Mouse (Mus musculus) kidney, adult 11 months (tissue): Measurements from ENCODE around the gene Aifm1.
"Not testable (repeated sequence)": the region's sequence is repeated elsewhere in the genome, so short reads cannot be mapped to it uniquely, and the experiment has no call there.

Experiments used
- DNase-seq: peaks from one replicate; pipeline ENCODE4 v3.0.0; 2022

The Aifm1 gene

DNA sequence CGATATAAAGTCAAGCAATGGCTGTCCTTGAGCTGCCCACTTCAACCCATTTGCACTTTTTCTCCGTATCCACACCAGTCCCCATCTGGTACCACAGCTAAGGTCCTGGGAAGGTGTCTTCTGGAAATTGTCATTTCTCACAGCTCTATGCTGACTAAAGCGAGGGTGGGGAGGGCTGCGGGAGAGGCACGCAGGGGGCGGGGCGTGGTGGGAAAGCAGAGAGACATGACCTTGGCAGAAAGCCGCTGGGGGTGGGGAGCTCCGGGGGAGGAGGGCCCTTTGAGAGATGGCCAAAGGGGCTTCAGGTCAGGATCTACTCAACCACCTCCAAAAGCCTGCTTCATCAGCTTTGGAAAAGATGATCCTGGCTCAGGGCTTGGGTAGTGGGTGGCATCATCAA, 58.3 kb downstream of the Aifm1 start:
- no peak for DNase-seq

DNA sequence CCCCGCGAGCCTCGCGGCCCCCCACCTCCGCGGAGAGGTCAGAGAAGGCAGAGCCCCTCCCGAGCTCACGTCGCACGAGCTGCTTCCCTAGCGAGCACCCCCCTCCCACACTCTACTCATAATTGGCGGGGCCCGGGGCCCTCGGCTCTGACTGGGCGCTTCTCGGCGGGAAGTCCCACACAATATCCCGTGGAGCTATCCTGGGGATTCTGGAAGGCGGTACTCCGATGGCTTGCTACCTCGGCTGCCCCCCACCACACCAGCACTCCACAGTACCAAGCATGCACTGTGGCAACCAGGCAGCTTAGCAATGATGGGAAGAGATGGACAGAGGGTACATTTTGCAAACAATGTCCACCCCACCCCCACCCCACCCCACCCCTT, 58.9 kb downstream of the Aifm1 start:
- no peak for DNase-seq

DNA sequence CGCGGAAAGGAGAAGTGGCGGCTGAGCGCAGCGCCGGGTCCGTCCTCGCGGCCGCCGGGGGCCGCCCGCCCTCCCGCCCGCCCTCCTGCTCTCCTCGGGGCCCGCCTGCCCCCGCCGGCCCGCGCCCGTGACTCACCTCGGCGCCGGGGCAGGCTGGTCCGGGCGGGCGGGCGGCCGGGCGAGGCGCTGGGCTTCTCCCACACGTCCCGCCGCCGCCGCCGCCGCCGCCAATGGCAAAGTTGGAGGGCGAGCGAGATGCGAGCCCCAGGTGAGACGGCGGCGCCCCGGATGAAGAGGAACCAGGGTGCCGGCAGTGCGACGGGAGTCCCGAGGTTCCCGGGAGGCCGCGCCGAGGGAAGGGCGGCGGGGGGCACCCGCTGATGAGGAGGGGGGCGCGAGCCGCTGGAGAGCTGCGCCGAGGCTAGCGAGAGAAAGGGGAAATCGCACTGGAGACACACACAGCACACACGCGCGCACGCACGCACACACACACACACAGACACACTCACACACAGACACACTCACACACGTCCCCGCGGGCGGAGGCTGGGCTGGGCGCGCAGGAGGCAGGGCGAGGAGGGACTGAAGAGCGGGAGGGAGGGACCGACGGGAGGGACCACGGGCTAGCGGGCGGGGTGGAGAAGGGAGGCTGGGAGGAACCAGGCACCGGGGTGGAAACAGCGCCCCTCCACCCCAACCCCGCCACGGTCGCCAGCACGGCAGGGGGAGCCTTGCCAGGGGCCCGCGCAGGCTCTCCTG, 59.4 kb downstream of the Aifm1 start:
- DNase-seq = peak; percentile 42

DNA sequence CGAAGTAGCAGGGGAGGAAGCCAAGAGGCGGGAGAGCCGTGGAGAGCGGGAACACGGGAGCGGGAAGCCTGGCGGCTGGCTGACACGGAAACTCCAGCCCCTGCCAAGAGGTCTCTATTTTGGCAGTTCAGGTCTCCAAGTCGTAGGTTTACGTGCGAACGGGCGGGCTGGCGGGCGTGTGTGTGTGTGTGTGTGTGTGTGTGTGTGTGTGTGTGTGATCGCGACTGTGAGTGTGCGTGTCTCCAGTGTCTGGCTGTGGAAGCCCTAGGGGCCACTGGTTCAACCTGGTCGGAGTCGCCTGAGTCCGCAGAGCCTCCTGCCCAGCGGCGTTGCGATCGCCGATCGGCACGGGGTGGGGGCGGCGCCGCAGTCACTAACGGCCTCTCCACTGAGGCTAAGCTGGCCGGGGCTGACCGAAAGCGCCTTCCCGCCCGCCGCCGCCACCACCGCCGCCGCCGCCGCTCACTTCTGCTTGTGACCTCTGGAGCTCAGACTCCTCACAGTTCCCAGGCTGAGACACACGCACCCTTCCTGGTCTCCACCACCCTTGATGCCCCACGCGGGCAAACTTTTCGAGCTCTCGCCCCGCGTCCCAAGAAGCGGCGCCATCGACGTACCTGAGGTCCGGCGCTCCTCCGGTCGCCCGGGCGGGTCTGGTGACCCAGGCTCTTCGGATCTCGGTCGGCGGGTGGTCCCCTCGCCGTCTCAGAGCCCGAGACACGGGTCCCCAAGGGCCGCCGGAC, 60.3 kb downstream of the Aifm1 start:
- no peak for DNase-seq

DNA sequence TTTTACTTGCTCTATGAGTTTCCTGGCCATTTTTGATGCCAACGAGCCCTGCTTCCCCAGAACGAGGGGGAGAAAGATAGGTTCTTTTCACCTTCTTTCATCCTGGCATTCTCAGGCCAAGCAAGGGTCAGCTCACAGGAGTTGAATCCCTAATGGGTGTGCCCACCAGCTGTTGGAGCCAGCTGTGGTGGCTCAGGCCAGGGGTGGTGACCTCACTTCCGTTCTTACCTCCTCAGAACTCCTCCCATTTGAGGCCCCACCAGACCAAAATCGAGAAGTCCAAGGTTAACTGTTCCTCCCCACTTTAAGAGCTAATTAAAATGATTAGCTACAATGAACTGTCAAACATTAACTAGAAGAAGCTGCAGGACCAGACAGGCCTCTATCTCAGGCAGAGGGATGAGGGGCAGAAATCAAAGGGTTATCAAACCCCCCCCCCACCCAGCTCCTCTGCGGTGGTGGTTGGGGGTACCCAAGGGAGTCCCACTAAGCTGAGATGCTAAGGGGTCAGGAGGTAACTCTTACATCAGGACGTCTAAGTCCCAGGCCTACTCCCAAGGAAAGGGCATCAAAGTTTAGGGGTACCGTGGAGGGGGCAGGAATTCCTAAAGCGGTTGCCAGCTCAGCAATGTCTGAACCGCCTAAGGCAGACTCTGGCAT, 61.0 kb downstream of the Aifm1 start:
- DNase-seq = no peak

DNA sequence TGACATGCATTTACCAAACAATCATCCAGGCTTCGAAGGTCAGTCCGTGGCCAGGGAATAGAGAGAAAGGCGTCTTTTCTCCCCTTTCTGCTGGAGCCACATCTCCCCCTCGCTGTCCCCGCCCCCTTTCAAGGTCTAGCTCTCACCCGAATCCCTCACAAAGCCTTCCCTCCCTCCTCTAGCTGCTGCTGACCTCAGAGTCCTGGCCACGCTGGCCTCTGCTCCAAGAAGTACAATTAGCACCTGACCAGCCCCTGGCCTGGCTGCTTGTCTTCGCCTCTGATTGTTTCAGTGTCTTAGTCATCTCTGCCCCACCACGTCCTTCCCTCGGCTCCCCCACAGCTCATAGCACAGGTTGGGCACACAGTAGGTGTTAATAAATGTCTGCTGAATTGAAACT, 63.7 kb downstream of the Aifm1 start:
- DNase-seq = no peak

DNA sequence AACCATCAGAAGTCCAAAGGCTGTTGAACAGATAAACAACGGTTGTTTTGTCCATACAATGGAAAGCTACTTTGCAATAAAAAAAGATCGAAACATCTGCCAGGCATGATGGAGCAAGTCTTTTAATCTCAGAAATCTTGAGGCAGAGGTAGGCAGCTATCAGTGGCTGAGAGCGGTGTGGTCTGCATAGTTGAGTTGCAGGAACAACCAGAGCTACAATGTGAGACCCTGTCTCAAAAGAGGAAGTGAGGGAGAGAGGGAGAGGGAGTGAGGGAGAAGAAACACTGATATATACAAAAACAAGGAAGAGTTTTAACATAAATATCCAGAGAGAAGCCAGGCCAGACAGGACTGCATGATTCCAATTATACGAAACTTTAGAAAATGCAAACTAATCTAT, 68.7 kb downstream of the Aifm1 start:
- no peak for DNase-seq

DNA sequence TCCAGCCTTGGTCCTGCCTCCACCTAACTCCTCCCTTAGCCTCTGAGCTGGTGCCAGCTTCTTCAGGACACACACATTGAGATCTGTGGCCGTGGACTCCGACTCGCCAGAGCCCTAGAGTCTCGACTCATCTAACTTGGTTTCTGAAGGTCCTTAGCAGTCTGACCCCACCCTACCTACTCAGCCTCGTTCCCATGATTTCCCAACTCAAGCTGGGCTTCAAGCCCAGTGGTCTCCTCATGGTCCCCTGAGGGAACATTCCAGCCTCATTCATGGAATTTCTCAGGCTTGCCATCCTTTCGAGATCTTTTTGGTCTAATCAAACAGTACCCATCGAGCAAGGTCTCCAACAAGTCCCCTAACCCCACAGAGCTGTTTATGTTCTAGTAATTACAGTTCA, 71.4 kb downstream of the Aifm1 start:
- no peak for DNase-seq

DNA sequence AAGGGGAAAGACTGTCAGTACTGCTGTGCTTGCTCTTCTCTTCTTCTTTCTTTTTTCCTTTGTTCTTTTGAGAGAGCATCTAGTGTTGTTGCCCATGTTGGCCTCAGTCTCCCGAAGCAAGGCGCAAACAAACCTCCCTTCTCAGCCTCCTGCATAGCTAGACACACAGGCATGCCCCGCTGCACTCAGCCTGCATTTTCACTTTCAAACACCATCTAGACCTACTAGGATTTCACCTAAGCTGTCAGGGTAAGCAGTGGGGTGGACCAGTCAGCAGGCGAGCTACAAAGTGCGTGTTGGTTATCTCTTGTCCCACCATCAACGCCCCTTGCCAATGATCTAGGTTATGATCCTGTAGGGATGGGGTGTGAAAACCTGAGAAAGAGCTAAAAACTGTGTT, 71.8 kb downstream of the Aifm1 start:
- DNase-seq = no peak

DNA sequence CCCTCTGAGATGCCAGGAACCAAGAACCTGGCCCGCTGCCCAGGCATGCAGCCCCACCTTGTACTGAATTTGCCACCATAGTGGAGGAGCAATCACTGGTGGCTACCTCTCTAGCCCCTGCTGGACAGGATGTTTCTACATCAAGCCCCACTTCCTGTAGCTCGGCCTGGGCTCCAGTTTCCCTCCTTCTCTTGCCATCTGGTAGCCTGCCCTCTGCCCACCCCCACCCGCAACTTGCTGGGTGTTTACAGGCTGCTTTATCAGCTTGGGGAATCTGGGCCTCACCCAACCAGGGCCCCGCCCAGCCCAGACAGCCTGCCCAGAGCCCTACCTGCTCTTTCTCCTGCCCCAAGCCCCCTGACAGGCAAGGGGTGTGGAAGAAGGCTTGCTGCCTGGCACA, 74.3 kb downstream of the Aifm1 start:
- DNase-seq = no peak

DNA sequence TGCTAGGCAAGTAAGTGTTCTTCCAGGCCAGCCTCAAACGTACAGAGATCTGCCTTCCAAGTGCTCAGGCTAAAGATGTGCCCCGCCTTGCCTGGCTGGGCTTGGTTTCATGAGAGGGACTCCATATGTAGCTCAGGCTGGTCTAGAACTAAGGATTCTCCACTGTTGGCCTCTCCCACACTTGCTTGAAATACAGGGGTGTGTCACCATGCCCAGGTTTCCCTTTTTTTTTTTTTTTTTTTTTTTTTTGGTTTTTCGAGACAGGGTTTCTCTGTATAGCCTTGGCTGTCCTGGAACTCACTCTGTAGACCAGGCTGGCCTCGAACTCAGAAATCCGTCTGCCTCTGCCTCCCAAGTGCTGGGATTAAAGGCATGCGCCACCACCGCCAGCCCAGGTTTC, 77.3 kb downstream of the Aifm1 start:
- not testable (repeated sequence) for DNase-seq

DNA sequence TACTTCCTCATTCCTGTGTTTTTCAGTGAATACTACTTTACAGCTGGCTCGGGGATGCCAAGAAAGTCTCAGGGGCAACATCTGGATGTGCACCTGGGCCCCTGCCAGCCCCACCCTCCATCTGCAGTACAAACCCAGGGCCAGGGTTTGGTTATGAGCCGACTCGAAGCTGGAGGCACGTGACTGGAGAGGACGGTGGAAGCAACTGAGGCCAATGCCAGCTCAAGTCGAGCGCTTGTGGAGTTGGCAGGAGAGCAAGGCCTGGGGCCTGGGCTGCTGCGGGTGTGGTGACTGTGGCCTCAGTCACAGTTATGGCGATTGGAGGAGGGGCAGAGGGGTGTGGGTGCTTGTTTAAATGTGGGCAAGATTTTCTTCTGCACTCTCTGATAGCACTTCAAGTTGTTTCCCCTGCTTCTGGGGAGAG, 77.9 kb downstream of the Aifm1 start:
- no peak for DNase-seq

DNA sequence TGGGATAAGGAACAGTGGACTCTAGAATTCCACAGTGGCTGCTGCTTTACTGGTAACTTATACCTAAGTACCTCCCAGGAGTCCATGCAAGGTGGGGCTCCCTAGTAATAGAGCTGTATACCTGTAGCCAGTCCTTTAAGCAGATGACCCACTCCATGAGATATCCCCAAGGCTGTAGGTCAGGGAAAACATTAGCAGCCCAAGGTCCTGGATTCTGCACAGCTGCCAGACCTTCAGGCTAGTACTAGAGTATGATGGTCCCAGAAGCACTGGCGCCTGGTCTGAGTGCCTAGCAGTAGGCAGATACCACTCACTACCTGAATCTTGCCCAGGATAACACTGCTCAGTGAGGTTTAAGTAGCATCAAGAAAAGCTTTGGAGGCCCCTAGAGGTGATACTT, 79.1 kb downstream of the Aifm1 start:
- DNase-seq = no peak

DNA sequence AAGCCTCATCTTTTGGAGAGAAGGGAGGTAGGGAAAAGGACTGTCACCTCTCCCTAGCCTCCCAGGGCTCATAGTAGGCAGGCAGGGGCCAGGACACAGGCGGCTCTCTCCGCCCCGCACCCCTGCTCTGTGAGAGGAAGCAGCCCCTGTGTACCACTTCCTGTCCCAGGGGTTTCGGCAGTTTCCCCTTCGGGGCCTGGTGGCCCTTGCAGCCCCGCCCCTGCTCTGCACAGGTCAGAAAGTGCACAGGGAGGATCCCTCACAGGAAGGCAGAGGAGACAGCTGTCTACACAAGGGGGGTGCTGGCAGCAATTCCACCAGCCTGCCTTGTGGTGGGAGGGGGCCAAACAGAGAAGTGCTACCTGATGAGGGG, 79.8 kb downstream of the Aifm1 start:
- DNase-seq = no peak

DNA sequence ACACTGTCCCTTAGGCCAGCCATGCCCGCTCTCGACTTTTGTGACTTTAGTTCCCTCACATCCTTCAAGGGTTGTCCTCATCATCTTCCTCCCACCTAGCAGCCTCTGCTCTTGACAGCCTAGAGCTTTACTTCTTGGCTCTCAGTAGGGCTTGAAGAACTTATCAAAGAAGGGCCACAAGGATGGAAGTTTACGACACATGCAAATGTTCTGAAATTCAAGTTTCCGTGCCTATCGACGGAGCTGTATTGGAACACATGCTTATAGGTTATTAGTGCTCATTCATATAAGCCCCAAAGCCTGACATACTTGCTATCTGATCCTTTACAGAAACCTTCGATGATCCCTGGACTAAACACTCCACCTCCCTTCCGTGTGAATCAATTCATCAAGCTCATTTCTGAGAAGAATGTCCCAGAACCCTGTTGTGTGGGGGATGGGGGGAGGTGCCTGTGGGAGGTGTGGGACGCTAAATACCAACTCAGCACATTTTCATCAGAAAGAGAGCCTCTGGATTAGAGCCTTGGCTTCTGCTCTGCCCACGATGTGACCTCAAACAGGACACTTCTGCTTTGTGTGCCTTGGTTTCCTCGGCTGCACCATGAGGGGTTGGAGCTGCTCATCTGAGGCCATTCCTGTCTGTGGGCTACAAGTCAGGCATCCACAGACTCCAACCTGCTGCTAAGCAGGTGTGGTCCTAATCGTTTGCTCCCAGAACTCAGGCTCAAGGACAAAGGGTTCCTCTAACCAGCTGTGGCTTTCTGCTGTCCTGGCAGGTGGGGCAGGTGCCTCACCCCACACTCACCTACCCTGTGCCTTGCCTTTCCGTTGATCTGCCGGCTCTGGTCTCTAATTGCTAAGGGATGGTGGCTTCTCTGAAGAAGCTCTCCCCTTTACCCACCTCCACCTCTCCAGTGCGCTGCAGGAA, 80.5 kb downstream of the Aifm1 start:
- DNase-seq = no peak

DNA sequence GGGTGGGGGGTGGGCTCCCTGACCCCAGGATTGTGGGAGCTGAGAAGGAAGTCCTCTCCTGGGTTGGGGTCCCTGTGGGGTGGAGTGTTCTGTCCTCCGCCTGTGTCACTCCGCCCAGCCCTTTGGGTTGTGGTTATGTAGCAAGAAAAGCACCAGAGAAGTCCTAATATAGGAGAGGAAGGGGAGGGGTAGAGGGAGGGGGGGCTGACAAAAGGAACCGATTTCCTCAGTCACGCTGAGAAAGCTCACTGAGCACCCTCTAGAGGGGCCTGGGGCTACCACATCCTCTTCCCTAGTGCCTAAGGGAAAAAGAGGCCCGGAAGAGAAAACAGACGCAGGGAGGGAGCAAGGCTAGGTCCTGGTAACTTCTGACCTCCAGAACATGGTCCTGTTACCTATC, 83.8 kb downstream of the Aifm1 start:
- DNase-seq = no peak

DNA sequence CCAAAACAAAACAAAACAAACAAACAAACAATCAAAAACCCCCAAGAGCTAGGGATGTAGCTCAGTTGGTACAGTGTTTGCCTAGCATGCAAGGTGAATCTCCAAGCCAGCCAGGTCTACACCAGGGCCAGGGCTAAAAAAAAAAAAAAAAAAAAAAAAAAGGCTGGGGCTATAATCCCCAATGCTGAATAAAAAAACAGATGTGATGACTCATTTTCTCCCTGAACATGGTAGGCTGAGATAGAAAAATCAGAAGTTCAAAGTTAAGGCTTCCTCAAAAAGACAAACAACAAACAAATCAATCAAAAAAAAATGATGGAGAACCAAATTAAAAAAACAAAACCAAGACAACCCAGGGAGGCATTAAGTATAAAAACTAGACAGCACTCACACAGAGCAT, 84.3 kb downstream of the Aifm1 start:
- no peak for DNase-seq

DNA sequence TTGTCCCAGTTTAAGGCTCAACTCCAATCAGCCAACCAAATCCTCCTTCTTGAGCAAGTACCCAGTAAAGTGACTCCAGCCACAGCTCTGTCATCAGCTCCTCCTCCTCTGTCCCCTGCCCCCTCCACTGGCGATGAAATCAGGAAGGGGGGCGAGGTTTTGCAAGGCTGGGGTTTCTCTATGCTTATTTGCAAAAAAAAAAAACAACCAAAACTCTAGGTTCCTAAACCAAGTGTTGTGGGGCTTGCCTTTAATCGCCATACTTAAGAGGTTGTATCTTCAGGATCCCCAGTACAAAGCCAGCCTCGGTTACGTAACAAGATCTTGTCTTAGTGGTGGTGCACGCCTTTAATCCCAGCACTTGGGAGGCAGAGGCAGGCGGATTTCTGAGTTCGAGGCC, 84.7 kb downstream of the Aifm1 start:
- no peak for DNase-seq

DNA sequence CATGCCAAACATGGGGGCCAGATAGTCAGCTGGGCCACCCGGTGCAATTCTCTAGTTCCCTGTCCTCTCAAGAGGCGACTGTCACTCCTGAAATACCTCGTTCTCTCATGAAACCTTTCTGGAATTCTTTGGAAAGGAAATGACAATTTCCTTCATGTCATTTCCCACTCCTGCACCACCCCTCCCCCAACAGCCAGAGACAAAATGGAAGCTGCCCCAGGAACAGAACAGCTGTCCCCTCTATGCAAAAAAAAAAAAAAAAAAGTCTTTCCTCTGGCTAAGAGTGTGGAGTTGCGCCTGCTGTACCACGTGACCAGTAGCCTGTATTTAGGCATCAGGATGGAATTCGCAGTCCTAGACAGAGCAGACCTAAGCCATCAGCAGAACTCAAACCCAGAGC, 85.1 kb downstream of the Aifm1 start:
- no peak for DNase-seq

DNA sequence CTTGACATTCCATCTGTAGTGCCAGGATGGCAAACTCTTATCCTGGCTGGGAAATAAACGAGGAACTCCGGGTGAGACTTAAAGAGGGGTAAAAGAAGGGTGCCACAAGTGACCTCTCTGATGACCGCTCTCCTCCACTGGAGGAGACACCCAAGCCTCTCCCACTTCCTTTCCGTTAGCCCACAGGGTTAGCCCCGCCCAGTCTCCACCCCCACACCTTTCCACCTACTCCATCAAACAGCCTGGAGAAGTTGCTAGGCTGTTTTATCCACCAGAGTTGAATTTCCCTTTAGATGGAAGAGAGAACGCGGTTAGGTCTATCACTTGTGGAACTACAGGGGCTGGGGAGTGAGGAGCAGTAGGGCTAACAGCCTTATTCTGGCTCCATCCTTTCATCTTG, 88.1 kb downstream of the Aifm1 start:
- no peak for DNase-seq
